In the genomic region with DNA sequence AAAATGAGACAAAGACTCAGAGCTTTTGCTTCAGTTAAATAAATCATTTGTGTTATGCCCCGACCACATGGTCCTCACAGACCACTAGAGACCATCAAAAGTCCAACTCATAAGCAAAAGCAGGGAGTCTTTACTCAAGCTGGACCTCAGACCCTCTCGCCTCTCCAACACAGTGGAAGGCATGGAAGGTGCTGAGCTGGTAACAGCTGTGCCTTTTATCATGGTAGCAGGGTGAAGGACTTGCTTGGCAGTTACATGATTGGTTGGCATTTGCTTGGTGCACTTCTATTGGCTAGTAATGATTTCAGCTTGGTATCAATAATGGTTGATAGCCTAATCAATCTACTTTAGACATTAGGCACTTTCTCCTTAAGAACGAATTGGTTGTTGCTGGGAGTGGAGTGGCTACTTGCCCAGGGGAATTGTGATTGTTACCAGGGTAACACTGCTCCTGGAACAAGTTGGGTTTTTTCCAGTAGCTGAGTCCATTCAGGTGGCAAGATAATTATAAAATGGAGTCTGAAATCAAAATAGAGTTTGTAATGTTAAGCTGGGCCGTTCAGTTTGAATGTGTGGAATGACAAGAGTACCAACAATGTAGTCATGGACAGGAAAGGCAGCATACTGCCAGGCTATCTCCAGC, we compare ENCODE assay signal across 35 mouse cellular contexts. TPM values are rescaled to one million over a fixed set of nuclear protein-coding genes. Genes with fewer than 3 reads are reported as not detected.
DNase-seq lines count a peak whose midpoint lies in the region; ATAC-seq and TF ChIP-seq lines count a peak whose summit lies in the region.
"Had no signal": no experiment of that assay in that cellular context is flagged by ENCODE, and none has a peak within 500 bp of the region (broad histone marks: within the 10 kb centered on the region; RNA-seq: fewer than 3 reads in every experiment).

No protein-coding gene starts in this region.

- no peak for ATAC-seq in midbrain, postnatal 0 days (ENCODE audit: low FRiP score)
- ATAC-seq in forebrain, postnatal 0 days, result peak; percentile 20; the same call in 1 of the 2 replicates
- ATAC-seq in liver, postnatal 0 days, result no peak
- ATAC-seq: activated CD4-positive, CD25-positive, alpha-beta regulatory T cell, adult 4 months; intestine, embryonic 16.5 days; midbrain, embryonic 13.5 days had no signal

- no peak overlapping the region for H3K9ac ChIP-seq in midbrain, postnatal 0 days (replicated peaks; ENCODE audit: low read length, poor library complexity, severe bottlenecking)
- H3K9ac ChIP-seq in forebrain, postnatal 0 days, result no peak overlapping the region
- H3K9ac ChIP-seq in liver, postnatal 0 days (replicated peaks), result no peak overlapping the region
- H3K9ac ChIP-seq: embryonic facial prominence, embryonic 15.5 days; hindbrain, embryonic 15.5 days; midbrain, embryonic 13.5 days; neural tube, embryonic 13.5 days had no signal

- H3K9me3 ChIP-seq in midbrain, postnatal 0 days (ENCODE audit: low read length), result no peaks in the 10 kb centered on the region
- no peaks in the 10 kb centered on the region for H3K9me3 ChIP-seq in midbrain, embryonic 10.5 days (replicated peaks)
- no peaks in the 10 kb centered on the region for H3K9me3 ChIP-seq in forebrain, postnatal 0 days (ENCODE audit: low read length)
- no peaks in the 10 kb centered on the region for H3K9me3 ChIP-seq in liver, postnatal 0 days (ENCODE audit: low read length)
- H3K9me3 ChIP-seq: embryonic facial prominence, embryonic 15.5 days; hindbrain, embryonic 15.5 days; midbrain, embryonic 13.5 days; neural tube, embryonic 13.5 days had no signal

- 71% methylated on average over 4 of the region's 4 CpGs for WGBS in midbrain, postnatal 0 days
- WGBS in midbrain, embryonic 10.5 days, result 78% methylated on average over 4 of the region's 4 CpGs
- WGBS in forebrain, postnatal 0 days, result 40% methylated on average over 4 of the region's 4 CpGs
- 66% methylated on average over 4 of the region's 4 CpGs for whole genome bisulfite sequencing in liver, postnatal 0 days (ENCODE audit: insufficient replicate concordance)

- TF ChIP-seq EP300 in liver, postnatal 0 days (IDR thresholded peaks at IDR 0.05; ENCODE audit: low read depth), result no peak

- peak; percentile 30 to 33 for DNase-seq in heart, adult 18-20 months
- no peak for DNase-seq in heart, postnatal 25 days (ENCODE audit: low spot score)
- DNase-seq in midbrain, postnatal 0 days (ENCODE audit: low spot score), result peak; percentile 9
- DNase-seq in midbrain, embryonic 10.5 days (ENCODE audit: low spot score), result no peak
- no peak for DNase-seq in forebrain, postnatal 0 days
- no peak for DNase-seq in liver, postnatal 0 days
- no peak for DNase-seq in right cerebral cortex, adult 18-20 months
- DNase-seq: adrenal gland, adult 8-10 months; cerebellum, adult 9-10 months; gastrocnemius, postnatal 14 days; kidney, adult 9 months; kidney, postnatal 25 days; lung, adult 2 months; lung, postnatal 14 days; thymus, adult 2 months; thymus, postnatal 4 days had no signal

- intact Hi-C loops in heart, postnatal 25 days (cut with DNase I), result loop anchor here (5.0 kb wide), 1 partner anchor 45 kb away; no protein-coding TSS in a partner anchor

- H3K36me3 ChIP-seq in midbrain, postnatal 0 days (ENCODE audit: insufficient read depth, low read length), result no peaks in the 10 kb centered on the region
- H3K36me3 ChIP-seq in midbrain, embryonic 10.5 days, result no peaks in the 10 kb centered on the region
- H3K36me3 ChIP-seq in forebrain, postnatal 0 days (ENCODE audit: insufficient read depth), result no peaks in the 10 kb centered on the region
- H3K36me3 ChIP-seq in liver, postnatal 0 days (replicated peaks; ENCODE audit: insufficient read depth, low read length), result no peaks in the 10 kb centered on the region
- H3K36me3 ChIP-seq: embryonic facial prominence, embryonic 15.5 days; hindbrain, embryonic 15.5 days; midbrain, embryonic 13.5 days; neural tube, embryonic 13.5 days had no signal

- H3K27ac ChIP-seq in midbrain, postnatal 0 days (ENCODE audit: low read depth, low read length), result no peak overlapping the region
- H3K27ac ChIP-seq in midbrain, embryonic 10.5 days (replicated peaks), result no peak overlapping the region
- no peak overlapping the region for H3K27ac ChIP-seq in forebrain, postnatal 0 days (ENCODE audit: low read depth, low read length)
- H3K27ac ChIP-seq in liver, postnatal 0 days (ENCODE audit: low read depth), result no peak overlapping the region
- H3K27ac ChIP-seq: embryonic facial prominence, embryonic 15.5 days; heart, adult 2 months; hindbrain, embryonic 15.5 days; layer of hippocampus, adult 2 months; midbrain, embryonic 13.5 days; neural tube, embryonic 13.5 days had no signal

- no peak for TF ChIP-seq CTCF in midbrain, postnatal 0 days (IDR thresholded peaks at IDR 0.05)
- TF ChIP-seq CTCF in forebrain, postnatal 0 days (IDR thresholded peaks at IDR 0.05; ENCODE audit: low read depth), result no peak
- TF ChIP-seq CTCF in liver, postnatal 0 days (IDR thresholded peaks at IDR 0.05; ENCODE audit: low read depth), result no peak

- no peak overlapping the region for H3K4me2 ChIP-seq in midbrain, postnatal 0 days (ENCODE audit: low read depth, low read length, poor library complexity, severe bottlenecking)
- no peak overlapping the region for H3K4me2 ChIP-seq in forebrain, postnatal 0 days (ENCODE audit: low read depth)
- no peak overlapping the region for H3K4me2 ChIP-seq in liver, postnatal 0 days (ENCODE audit: low read depth, low read length)
- H3K4me2 ChIP-seq: embryonic facial prominence, embryonic 15.5 days; hindbrain, embryonic 15.5 days; midbrain, embryonic 13.5 days; neural tube, embryonic 13.5 days had no signal

- no peaks in the 10 kb centered on the region for H3K27me3 ChIP-seq in midbrain, postnatal 0 days (ENCODE audit: insufficient read depth, low read length)
- H3K27me3 ChIP-seq in midbrain, embryonic 10.5 days (ENCODE audit: low read depth, poor library complexity, severe bottlenecking), result no peaks in the 10 kb centered on the region
- no peaks in the 10 kb centered on the region for H3K27me3 ChIP-seq in forebrain, postnatal 0 days (ENCODE audit: insufficient read depth, low read length)
- H3K27me3 ChIP-seq in liver, postnatal 0 days (ENCODE audit: insufficient read depth, low read length), result no peaks in the 10 kb centered on the region
- H3K27me3 ChIP-seq: embryonic facial prominence, embryonic 15.5 days; hindbrain, embryonic 15.5 days; midbrain, embryonic 13.5 days; neural tube, embryonic 13.5 days had no signal

- no peaks in the 10 kb centered on the region for H3K4me1 ChIP-seq in midbrain, postnatal 0 days (ENCODE audit: insufficient read depth, low read length)
- no peaks in the 10 kb centered on the region for H3K4me1 ChIP-seq in midbrain, embryonic 10.5 days
- H3K4me1 ChIP-seq in forebrain, postnatal 0 days (ENCODE audit: insufficient read depth), result no peaks in the 10 kb centered on the region
- no peaks in the 10 kb centered on the region for H3K4me1 ChIP-seq in liver, postnatal 0 days (ENCODE audit: insufficient read depth)
- H3K4me1 ChIP-seq: embryonic facial prominence, embryonic 15.5 days; hindbrain, embryonic 15.5 days; midbrain, embryonic 13.5 days had no signal

- H3K4me3 ChIP-seq in midbrain, postnatal 0 days (ENCODE audit: low read depth, low read length), result no peak overlapping the region
- H3K4me3 ChIP-seq in midbrain, embryonic 10.5 days, result no peak overlapping the region
- H3K4me3 ChIP-seq in forebrain, postnatal 0 days (ENCODE audit: low read depth, low read length), result no peak overlapping the region
- H3K4me3 ChIP-seq in liver, postnatal 0 days (ENCODE audit: low read depth, low read length), result no peak overlapping the region
- H3K4me3 ChIP-seq: embryonic facial prominence, embryonic 15.5 days; heart, adult 2 months; hindbrain, embryonic 15.5 days; layer of hippocampus, adult 2 months; midbrain, embryonic 13.5 days; myocyte; neural tube, embryonic 13.5 days had no signal

RNA-seq across cellular contexts. Expression of a gene that starts 13.9 kb away (rescaled TPM):
- not detected for total RNA-seq in heart, adult 18-20 months (2021)
- total RNA-seq in heart, postnatal 25 days (2021), result not detected
- not detected in 2 replicates for total RNA-seq in midbrain, postnatal 0 days (2014; rRNA removed)
- polyA plus RNA-seq in midbrain, postnatal 0 days (2015; fragmentation: Nextera tagmentation; extraction: Ambion mirVana), result 0.10 and 0.11 TPM in 2 replicates
- not detected in 2 replicates for polyA plus RNA-seq in midbrain, embryonic 10.5 days (2016; fragmentation: Nextera tagmentation; extraction: Ambion mirVana)
- total RNA-seq in forebrain, postnatal 0 days (2014; rRNA removed), result 0.08 TPM in 1 of 2 replicates, not detected in the other
- 0.21 TPM in 1 of 2 replicates, not detected in the other for polyA plus RNA-seq in forebrain, postnatal 0 days (2015; fragmentation: Nextera tagmentation; extraction: Ambion mirVana)
- not detected in 2 replicates for polyA plus RNA-seq in liver, postnatal 0 days (2015; fragmentation: Nextera tagmentation; extraction: Ambion mirVana)
- total RNA-seq: adrenal gland, adult 8-10 months; common myeloid progenitor, adult 5-6 weeks; gastrocnemius, postnatal 14 days; heart, adult 2 months; hematopoietic stem cell, adult 5-6 weeks; layer of hippocampus, adult 2 months; layer of hippocampus, postnatal 25 days; left cerebral cortex, postnatal 10 days; liver, adult 2 months; megakaryocyte, adult 5-6 weeks; MEL had no signal
- polyA plus RNA-seq: activated CD4-positive, CD25-positive, alpha-beta regulatory T cell, adult 4 months; C2C12; embryonic facial prominence, embryonic 15.5 days; limb, embryonic 11.5 days; liver, adult 2 months; lung, adult 2 months; myocyte; small intestine, adult 2 months; thymus, adult 2 months had no signal

RNA-seq across cellular contexts. Expression of a gene that starts 28.9 kb away (rescaled TPM):
- total RNA-seq in heart, adult 18-20 months (2021), result under 1 TPM; 0.15 to 0.36 TPM
- under 1 TPM; 0.31 to 0.48 TPM for total RNA-seq in heart, postnatal 25 days (2021)
- 37.4 and 40.9 TPM in 2 replicates for total RNA-seq in midbrain, postnatal 0 days (2014; rRNA removed)
- 5.4 and 6.2 TPM in 2 replicates for polyA plus RNA-seq in midbrain, postnatal 0 days (2015; fragmentation: Nextera tagmentation; extraction: Ambion mirVana)
- 0.49 and 0.88 TPM in 2 replicates for polyA plus RNA-seq in midbrain, embryonic 10.5 days (2016; fragmentation: Nextera tagmentation; extraction: Ambion mirVana)
- 26.6 and 34.8 TPM in 2 replicates for total RNA-seq in forebrain, postnatal 0 days (2014; rRNA removed)
- 2.5 and 4.8 TPM in 2 replicates for polyA plus RNA-seq in forebrain, postnatal 0 days (2015; fragmentation: Nextera tagmentation; extraction: Ambion mirVana)
- 0.01 TPM in 2 replicates for polyA plus RNA-seq in liver, postnatal 0 days (2015; fragmentation: Nextera tagmentation; extraction: Ambion mirVana)
- total RNA-seq: MEL had no signal
- polyA plus RNA-seq: C2C12; liver, adult 2 months; myocyte had no signal

Comparison
In these comparisons a context has a peak if more than half of its experiments do, and no peak if none do; other contexts are left out.
1. DNase-seq: peak in heart, adult 18-20 months (2 of 2) and midbrain, postnatal 0 days (single experiment); none in heart, postnatal 25 days (single experiment), midbrain, embryonic 10.5 days (single experiment), forebrain, postnatal 0 days (single experiment), liver, postnatal 0 days (single experiment) and right cerebral cortex, adult 18-20 months (single experiment).
2. RNA of a gene that starts 28.9 kb away (total RNA-seq): 37.4 to 40.9 TPM in midbrain, postnatal 0 days and 26.6 to 34.8 TPM in forebrain, postnatal 0 days; 0.31 to 0.48 TPM in heart, postnatal 25 days and 0.15 to 0.36 TPM in heart, adult 18-20 months; every median in the first group is over 10 times any median in the second.